Mouse (Mus musculus) lung, postnatal 0 days (tissue): ENCODE data around the gene Zfp12. TPM values are rescaled to one million over a fixed set of nuclear protein-coding genes. Genes with fewer than 3 reads are reported as not detected.

ENCODE experiments used
- ATAC-seq: fragments of 200-750 bp; cut with Nextera tagmentation; 2 replicates; pipeline ENCODE4 v1.8.0; 2017; ENCODE audit warnings: moderate library complexity
- DNase-seq: peaks from one replicate; pipeline ENCODE4 v3.0.0-alpha.2; 2016; ENCODE audit warnings: low spot score
- H3K27ac ChIP-seq: fragments of 300-500 bp; sonication (generic); 2 replicates; pipeline ENCODE4 v1.5.1; 2014; ENCODE audit warnings: antibody characterized with exemption, mild to moderate bottlenecking, low read length, mixed read lengths
- H3K27me3 ChIP-seq: fragments of 300-500 bp; sonication (generic); replicated peaks from 2 replicates; pipeline ENCODE4 v1.6.1; 2014; ENCODE audit warnings: low read length, mixed read lengths; ENCODE audit not compliant: insufficient read depth
- H3K36me3 ChIP-seq: fragments of 300-500 bp; sonication (generic); 2 replicates; pipeline ENCODE4 v1.6.1; 2014; ENCODE audit warnings: low read length, mixed read lengths; ENCODE audit not compliant: insufficient read depth
- H3K4me1 ChIP-seq: fragments of 300-500 bp; sonication (generic); 2 replicates; pipeline ENCODE4 v1.6.1; 2014; ENCODE audit warnings: antibody characterized with exemption, low read depth, low read length, mixed read lengths; ENCODE audit not compliant: insufficient read depth
- H3K4me2 ChIP-seq: fragments of 300-500 bp; sonication (generic); replicated peaks from 2 replicates; pipeline ENCODE4 v1.6.1; 2014; ENCODE audit warnings: low read depth, mild to moderate bottlenecking, low read length, moderate library complexity, mixed read lengths
- H3K4me3 ChIP-seq: fragments of 300-500 bp; sonication (generic); 2 replicates; pipeline ENCODE4 v1.5.1; 2014; ENCODE audit warnings: low read depth, low read length
- H3K9ac ChIP-seq: fragments of 300-500 bp; sonication (generic); replicated peaks from 2 replicates; pipeline ENCODE4 v1.6.1; 2014; ENCODE audit warnings: low read depth, mild to moderate bottlenecking
- H3K9me3 ChIP-seq: fragments of 300-500 bp; sonication (generic); 2 replicates; pipeline ENCODE4 v1.6.1; 2016; ENCODE audit warnings: low read length, mixed read lengths
- CTCF ChIP-seq: IDR thresholded peaks from 2 replicates; pipeline ENCODE4 v1.5.1; 2016; ENCODE audit warnings: antibody characterized with exemption, mild to moderate bottlenecking
- EP300 ChIP-seq: IDR thresholded peaks from 2 replicates; pipeline ENCODE4 v1.6.1; 2016; ENCODE audit warnings: antibody characterized with exemption, mild to moderate bottlenecking, control low read depth
- WGBS: fragments of 180-500 bp; shearing (Covaris S2); extraction: QIAGEN DNeasy Blood & Tissue Kit; methylation state at CpG from one replicate; pipeline ENCODE4 v1.1.7; 2014; 5-methylcytosine and 5-hydroxymethylcytosine counted together
- polyA plus RNA-seq: library from polyadenylated mRNA; unstranded; fragments of >200 nt; fragmentation: Nextera tagmentation; extraction: Ambion mirVana; gene quantifications from 2 replicates; pipeline ENCODE4 v1.2.1, GENCODE M21; 2015

Zfp12 gene
- polyA plus RNA-seq, 1 experiment from 2014 or later, result 6.7 TPM

- WGBS, result 79% methylated on average over 2 of the region's 2 CpGs
- Histone ChIP-seq H3K9me3 (no peaks in the 10 kb centered on the region), H3K36me3 (no peaks in the 10 kb centered on the region), H3K9ac (no peak overlapping the region), H3K4me1 (no peaks in the 10 kb centered on the region; the same call in 1 of the 2 replicates), H3K4me3 (no peak overlapping the region), H3K27ac (no peak overlapping the region), H3K27me3 (peaks cover 20% of the 10 kb centered on the region), H3K4me2 (no peak overlapping the region)
- DNase-seq (no peak), ATAC-seq (no peak)
- TF ChIP-seq CTCF (no peak), EP300 (no peak)
Observed at GRCm38 (mm10) chr5:143295330-143295729, 60.4 kb downstream of the Zfp12 start.

DNA sequence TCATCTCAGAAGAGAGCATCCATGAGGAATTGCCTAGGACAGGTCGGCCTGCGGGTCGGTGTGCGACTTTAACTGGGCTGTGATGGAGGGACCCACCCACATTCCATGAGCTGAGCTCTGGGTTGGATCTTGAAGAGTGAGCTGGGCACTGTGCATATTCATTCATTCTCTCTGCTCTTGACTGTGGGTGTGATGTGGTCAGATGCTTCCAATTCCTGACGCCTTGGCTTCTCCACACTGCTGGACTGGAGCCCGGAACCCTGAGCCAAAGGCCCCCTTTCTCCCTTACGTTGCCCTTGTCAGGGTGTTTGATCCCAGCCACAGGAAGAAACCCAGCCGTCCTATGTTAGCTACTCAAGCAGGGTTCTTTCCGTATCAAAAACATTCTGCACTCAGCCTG is 63.0 kb downstream of the Zfp12 start:
- H3K9me3 ChIP-seq, result no peaks in the 10 kb centered on the region
- peaks cover 12% of the 10 kb centered on the region for H3K27me3 ChIP-seq
- H3K9ac ChIP-seq, result no peak overlapping the region
- H3K4me3 ChIP-seq, result no peak overlapping the region
- H3K4me2 ChIP-seq, result no peak overlapping the region
- no peak overlapping the region for H3K27ac ChIP-seq
- WGBS, result 62% methylated on average over 9 of the region's 9 CpGs
- no peaks in the 10 kb centered on the region for H3K36me3 ChIP-seq
- no peaks in the 10 kb centered on the region; the same call in 1 of the 2 replicates for H3K4me1 ChIP-seq
- TF ChIP-seq CTCF (no peak), EP300 (no peak)
- peak; percentile 59 for ATAC-seq
- peak; percentile 34 for DNase-seq

DNA sequence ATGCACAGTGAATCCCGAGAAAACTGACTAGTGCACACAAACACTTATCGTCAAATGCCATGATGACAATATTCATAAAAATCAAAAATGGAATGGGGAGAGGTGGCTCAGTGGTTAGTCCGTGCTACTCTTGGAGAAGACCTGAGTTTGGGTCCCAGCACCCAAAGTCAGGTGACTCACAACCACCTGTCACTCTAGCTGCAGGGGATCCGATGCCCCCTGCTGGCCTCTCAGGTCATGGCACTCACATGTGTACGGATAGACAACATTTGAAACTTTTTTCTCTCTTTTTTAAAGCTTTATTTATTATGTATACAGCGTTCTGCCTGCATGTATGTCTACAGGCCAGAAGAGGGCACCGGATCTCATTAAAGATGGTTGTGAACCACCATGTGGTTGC is 63.4 kb downstream of the Zfp12 start:
- peaks cover 8% of the 10 kb centered on the region; the same call in 1 of the 2 replicates for H3K27me3 ChIP-seq
- no peak overlapping the region for H3K4me3 ChIP-seq
- H3K4me1 ChIP-seq, result no peaks in the 10 kb centered on the region; the same call in 1 of the 2 replicates
- no peaks in the 10 kb centered on the region for H3K36me3 ChIP-seq
- no peak for DNase-seq
- no peak overlapping the region for H3K9ac ChIP-seq
- no peak overlapping the region for H3K27ac ChIP-seq
- 83% methylated on average over 7 of the region's 7 CpGs for WGBS
- no peak for ATAC-seq
- H3K4me2 ChIP-seq, result no peak overlapping the region
- H3K9me3 ChIP-seq, result no peaks in the 10 kb centered on the region
- TF ChIP-seq CTCF, result peak; percentile 47
- no peak for TF ChIP-seq EP300

Other genes starting within 250 kb of the Zfp12 start
- 23.2 and 26.0 TPM in 2 replicates for gene Rnf216, start 122.2 kb upstream of the Zfp12 start, polyA plus RNA-seq
- gene Olfr718-ps1, start 87.6 kb upstream of the Zfp12 start, polyA plus RNA-seq, result not detected in 2 replicates
- 8.0 and 9.1 TPM in 2 replicates for gene Rbak, start 54.4 kb upstream of the Zfp12 start, polyA plus RNA-seq
- gene Spdye4b, start 54.1 kb upstream of the Zfp12 start, polyA plus RNA-seq, result not detected in 2 replicates
- gene Spdye4a, start 8.3 kb upstream of the Zfp12 start, polyA plus RNA-seq, result not detected in 2 replicates
- gene Zfp316, start 34.9 kb downstream of the Zfp12 start, polyA plus RNA-seq, result 1.4 and 1.6 TPM in 2 replicates
- gene Zfp853, start 58.5 kb downstream of the Zfp12 start, polyA plus RNA-seq, result 0.08 TPM in 1 of 2 replicates, not detected in the other
- 18.2 and 19.5 TPM in 2 replicates for gene E130309D02Rik, start 80.2 kb downstream of the Zfp12 start, polyA plus RNA-seq
- gene Zdhhc4, start 94.1 kb downstream of the Zfp12 start, polyA plus RNA-seq, result 72.1 and 87.5 TPM in 2 replicates
- gene Grid2ip, start 122.2 kb downstream of the Zfp12 start, polyA plus RNA-seq, result not detected in 2 replicates
- gene Kdelr2, start 168.7 kb downstream of the Zfp12 start, polyA plus RNA-seq, result 233 and 242 TPM in 2 replicates
- gene Daglb, start 229.4 kb downstream of the Zfp12 start, polyA plus RNA-seq, result 5.9 and 6.0 TPM in 2 replicates